Mouse (Mus musculus) embryonic fibroblast, embryonic 13.5 days (primary cell): ENCODE results near the gene Tmem14a. TPM values are rescaled to one million over a fixed set of nuclear protein-coding genes. Genes with fewer than 3 reads are reported as not detected.
"Not testable (repeated sequence)": the region's sequence is repeated elsewhere in the genome, so short reads cannot be mapped to it uniquely, and the experiment has no call there.

Source experiments
- H3K27ac ChIP-seq: 2 replicates; pipeline ENCODE4 v1.5.1; 2012; ENCODE audit warnings: low read length, control low read depth, inconsistent platforms; ENCODE audit not compliant: insufficient read depth
- H3K4me1 ChIP-seq: 2 replicates; pipeline ENCODE4 v1.6.1; 2011; ENCODE audit warnings: low read length; ENCODE audit not compliant: control insufficient read depth, insufficient read depth
- H3K4me3 ChIP-seq: 2 replicates; pipeline ENCODE4 v1.5.1; 2011; ENCODE audit warnings: mild to moderate bottlenecking, control low read depth, low read length; ENCODE audit not compliant: insufficient read depth
- CTCF ChIP-seq: IDR thresholded peaks from 2 replicates; pipeline ENCODE4 v1.5.1; 2011; ENCODE audit warnings: mild to moderate bottlenecking, control low read depth, low read length, moderate library complexity, borderline replicate concordance; ENCODE audit not compliant: insufficient read depth
- POLR2A ChIP-seq: IDR thresholded peaks from 2 replicates; pipeline ENCODE4 v1.6.1; 2011; ENCODE audit warnings: low read depth, mild to moderate bottlenecking, control low read depth, low read length, moderate library complexity
- polyA plus RNA-seq: library from polyadenylated mRNA; stranded (reverse); fragments of >200 nt; gene quantifications from 2 replicates; pipeline ENCODE4 v1.2.4, GENCODE M21; 2011; ENCODE audit warnings: low read depth; ENCODE audit not compliant: missing spikeins, insufficient read length

The Tmem14a gene
- polyA plus RNA-seq, 1 experiment: 8.6 TPM

DNA sequence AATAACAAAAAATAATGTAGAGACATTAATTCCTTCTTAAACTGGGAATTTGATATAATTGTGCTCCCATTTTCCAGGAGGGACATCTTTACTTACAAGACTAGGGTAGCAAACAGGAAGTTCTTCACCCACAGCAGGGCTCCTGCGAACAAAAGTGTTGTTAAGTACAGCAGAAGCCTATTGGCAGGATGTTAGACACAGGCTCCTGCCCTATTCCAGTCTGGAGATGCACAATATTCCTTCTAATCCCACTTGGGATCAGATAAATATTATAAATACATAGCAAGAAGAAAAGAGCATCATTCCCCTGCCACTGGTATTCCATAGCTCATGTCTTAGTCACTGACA, 34.9 kb downstream of the Tmem14a start:
- TF ChIP-seq CTCF: no peak
- no peak for TF ChIP-seq POLR2A

DNA sequence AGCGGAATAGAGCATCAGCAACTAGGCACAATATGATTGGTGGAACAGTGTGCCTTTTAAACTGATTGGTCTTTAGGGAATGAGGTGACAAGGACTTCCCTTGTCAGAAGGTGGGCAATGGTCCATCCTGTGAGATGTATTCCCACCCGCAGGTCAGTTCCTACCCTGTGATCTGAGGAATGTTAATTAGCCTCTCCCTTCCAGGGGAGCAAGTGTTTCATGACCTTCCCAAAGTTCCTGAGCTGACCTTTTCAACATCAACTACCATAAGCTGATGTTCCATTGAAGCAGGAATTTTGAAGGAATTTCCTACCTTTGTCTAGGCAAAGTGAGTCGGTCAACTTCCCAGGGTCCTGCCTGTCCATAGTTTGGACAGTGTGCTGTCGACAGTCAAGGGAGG, 35.5 kb downstream of the Tmem14a start:
- Histone ChIP-seq H3K4me1 (no peaks in the 10 kb centered on the region), H3K4me3 (no peak overlapping the region), H3K27ac (no peak overlapping the region)
- TF ChIP-seq CTCF: no peak
- no peak for TF ChIP-seq POLR2A

More for the DNA sequence above, 34.9 kb downstream of the Tmem14a start:
- H3K4me3 ChIP-seq: no peak overlapping the region
- H3K4me1 ChIP-seq: no peaks in the 10 kb centered on the region
- H3K27ac ChIP-seq: no peak overlapping the region

DNA sequence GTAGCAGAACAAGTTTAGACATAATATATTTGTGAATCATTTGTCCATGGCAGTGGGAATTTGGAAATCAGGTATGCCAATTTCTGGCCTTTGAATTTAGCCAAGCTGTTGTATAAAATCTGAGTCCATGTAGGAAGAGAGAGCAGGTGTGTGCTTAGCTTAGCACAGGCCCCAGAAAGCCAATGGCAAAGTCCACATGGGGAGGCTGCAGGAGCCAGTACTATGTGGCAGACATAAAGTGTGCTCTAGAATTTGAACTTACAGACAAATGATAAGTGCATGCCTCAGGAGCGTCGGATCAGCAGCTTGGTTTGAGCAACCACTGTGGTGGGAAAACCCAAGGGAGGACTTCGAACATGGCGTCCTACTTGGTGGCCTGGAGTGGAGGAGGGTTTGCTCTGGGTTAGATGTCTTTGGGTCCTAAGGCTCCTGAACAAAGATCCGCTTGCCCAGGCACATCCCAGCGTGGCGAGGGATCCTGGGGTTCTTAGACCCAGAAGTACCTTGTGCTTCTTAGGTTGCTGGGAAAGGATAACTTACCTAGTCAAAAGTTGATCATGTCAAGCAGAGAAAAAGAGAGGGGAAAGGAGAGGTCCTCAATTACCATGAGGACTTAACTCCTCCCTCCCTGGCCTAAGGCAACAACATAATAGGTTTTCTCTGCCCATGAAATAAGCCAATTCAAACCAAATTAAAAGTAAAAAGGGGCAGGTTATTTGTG, 37.4 kb downstream of the Tmem14a start:
- Histone ChIP-seq H3K27ac (no peak overlapping the region), H3K4me1 (no peaks in the 10 kb centered on the region), H3K4me3 (no peak overlapping the region)
- no peak for TF ChIP-seq POLR2A
- TF ChIP-seq CTCF: no peak

DNA sequence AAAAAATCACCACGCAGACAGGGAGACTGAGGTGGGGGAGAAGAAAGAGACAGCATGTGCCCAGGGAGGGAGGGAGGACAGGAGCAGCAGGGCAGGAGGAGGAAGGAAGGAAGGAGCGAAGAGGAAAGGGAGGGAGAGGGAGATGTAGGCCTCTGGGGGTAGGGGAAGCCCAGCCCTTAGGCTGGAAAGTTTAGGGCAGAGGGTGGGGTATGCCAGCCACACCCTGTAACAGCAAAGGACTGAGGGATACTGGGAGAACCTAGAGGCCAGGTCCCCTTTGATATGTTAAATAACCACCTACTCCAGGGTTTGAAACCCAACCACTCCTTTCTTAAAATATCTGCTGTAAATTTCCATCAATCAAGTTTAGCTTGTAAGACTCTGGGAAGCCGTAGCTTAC, 38.0 kb downstream of the Tmem14a start:
- Histone ChIP-seq H3K4me3 (no peak overlapping the region), H3K27ac (no peak overlapping the region), H3K4me1 (no peaks in the 10 kb centered on the region)
- TF ChIP-seq CTCF: no peak

DNA sequence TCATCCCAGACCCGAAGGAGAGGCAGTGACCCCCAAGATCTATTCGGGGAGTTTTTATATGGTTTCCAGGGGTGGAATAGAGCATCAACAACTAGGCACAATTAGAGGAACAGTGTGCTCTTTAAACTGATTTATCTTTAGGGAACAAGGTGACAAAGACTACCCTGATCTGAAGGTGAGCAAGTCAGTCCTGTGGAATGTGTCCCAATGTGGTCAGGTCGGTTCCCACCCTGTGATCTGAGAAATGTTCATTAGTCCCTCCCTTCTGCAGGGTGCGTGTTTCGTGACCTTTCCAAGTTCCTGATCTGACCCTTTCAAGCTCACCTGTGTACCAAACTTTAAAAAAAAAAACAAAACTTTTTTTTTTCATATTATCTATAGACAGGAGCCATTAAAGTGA, 38.5 kb downstream of the Tmem14a start:
- TF ChIP-seq CTCF: no peak
- no peak for TF ChIP-seq POLR2A
- Histone ChIP-seq H3K27ac (no peak overlapping the region), H3K4me3 (no peak overlapping the region), H3K4me1 (no peaks in the 10 kb centered on the region)

DNA sequence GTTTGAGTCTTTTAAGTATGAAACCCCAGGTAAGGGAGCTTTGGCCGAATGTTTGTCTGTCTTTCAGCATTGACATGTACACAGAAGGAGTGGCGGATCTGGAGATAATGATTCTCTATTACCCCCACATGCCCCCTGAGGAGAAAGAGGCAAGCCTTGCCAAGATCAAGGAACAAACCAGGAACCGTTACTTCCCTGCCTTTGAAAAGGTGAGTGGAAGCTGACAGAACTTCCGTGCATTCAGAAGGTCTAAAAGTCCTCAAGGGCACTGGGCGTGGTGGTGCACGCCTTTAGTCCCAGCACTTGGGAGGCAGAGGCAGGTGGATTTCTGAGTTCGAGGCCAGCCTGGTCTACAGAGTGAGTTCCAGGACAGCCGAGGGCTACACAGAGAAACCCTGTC, 41.6 kb downstream of the Tmem14a start:
- H3K4me1 ChIP-seq, H3K4me3 ChIP-seq, H3K27ac ChIP-seq: not testable (repeated sequence)

DNA sequence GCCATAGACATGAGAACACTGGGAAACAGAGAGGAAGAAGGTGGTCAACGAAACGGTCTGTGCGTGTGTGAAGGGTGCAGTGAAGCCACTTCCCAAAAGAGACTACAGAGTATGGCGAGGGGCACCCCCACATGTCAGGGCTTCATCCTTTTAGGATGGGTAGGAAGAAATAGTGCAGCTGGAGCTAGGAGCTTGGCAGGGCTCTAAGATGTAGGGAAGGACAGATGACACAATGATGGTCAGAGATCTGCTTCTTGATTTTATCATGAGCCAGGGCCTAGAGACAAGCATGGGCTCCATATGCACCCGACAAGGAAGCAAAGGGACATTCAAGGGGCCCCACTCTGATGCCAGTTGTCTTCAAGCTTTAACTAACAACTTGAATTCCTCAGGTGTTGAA, 44.0 kb downstream of the Tmem14a start:
- no peak overlapping the region for H3K27ac ChIP-seq
- no peak overlapping the region for H3K4me3 ChIP-seq
- H3K4me1 ChIP-seq: no peaks in the 10 kb centered on the region
- TF ChIP-seq POLR2A (no peak), CTCF (no peak)

DNA sequence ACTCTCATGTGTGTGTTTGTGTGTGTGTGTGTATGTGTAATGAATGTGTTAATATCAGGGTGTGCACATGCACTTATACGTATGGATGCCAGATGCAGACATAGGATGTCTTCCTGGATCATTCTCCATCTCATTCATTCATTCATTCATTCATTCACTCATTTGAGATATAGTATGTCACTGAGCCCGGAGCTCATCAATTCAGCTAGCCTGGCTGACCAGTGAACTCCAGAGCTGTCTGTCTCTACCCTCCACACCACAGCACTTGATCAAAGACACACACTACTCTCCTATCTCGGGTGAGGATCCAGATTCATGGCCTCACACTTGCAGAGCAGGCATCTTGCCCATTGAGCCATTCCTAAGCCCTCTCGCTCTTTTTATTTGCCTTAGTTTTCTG, 45.6 kb downstream of the Tmem14a start:
- no peaks in the 10 kb centered on the region for H3K4me1 ChIP-seq
- no peak overlapping the region for H3K4me3 ChIP-seq
- H3K27ac ChIP-seq: no peak overlapping the region
- TF ChIP-seq CTCF: no peak
- no peak for TF ChIP-seq POLR2A

DNA sequence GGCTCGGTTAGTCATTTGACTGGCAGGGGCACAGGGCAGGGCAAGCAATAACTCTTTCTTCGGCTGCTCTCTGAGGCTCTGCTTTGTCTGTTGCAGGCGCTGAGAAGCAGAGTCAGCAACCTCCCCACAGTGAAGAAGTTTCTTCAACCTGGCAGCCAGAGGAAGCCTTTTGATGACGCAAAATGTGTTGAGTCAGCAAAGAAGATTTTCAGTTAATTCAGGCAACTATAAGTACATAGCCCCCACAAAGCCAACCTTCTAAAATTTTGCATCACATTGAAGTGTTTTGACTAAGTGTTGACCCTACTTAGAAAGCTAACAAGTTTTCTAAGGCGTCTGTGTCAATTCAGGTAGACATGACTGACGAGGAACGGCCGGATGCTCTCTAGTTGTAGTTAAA, 46.4 kb downstream of the Tmem14a start:
- H3K27ac ChIP-seq: no peak overlapping the region
- TF ChIP-seq CTCF (no peak), POLR2A (no peak)
- no peak overlapping the region for H3K4me3 ChIP-seq
- no peaks in the 10 kb centered on the region for H3K4me1 ChIP-seq

DNA sequence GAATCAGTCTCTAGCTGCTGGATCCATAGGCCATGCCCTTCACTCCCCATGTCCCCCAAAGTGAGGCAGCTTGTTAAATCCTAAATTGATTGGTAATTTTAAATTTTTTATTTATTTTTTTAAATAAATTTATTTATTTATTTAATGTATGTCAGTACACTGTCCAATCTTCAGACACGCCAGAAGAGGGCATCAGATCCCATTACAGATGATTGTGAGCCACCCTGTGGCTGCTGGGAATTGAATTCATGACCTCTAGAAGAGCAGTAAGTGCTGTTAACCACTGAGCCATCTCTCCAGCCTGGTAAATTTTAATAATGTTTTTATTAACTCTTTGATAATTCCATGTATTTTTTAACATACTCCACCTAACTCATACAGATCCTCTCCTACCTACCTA, 48.4 kb downstream of the Tmem14a start:
- TF ChIP-seq CTCF: no peak
- TF ChIP-seq POLR2A: no peak
- Histone ChIP-seq H3K27ac (no peak overlapping the region), H3K4me1 (no peaks in the 10 kb centered on the region)

DNA sequence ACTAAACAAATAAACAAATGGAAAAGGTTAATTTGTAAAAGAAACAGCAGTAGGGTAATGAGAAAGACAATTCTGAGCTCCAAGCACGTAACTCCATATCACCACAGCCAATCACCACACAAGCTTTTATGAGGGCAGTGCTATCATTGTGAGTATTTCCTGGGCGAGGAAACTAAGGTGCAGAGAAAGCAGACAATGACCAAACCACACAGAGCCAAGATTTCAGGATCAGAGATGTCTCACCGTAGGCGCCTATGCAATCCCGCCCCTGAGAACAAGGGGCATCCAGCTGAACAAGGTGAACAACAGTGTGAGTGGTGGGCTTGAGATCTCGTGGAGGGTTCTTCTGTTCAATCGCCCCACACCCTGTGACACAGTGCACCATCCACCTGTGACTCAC, 49.1 kb downstream of the Tmem14a start:
- H3K4me3 ChIP-seq, H3K27ac ChIP-seq, H3K4me1 ChIP-seq: not testable (repeated sequence)

More for the DNA sequence above, 48.4 kb downstream of the Tmem14a start:
- no peak overlapping the region for H3K4me3 ChIP-seq
